Mouse (Mus musculus): Measurements from ENCODE around the gene Chmp6. TPM values are rescaled to one million over a fixed set of nuclear protein-coding genes. Genes with fewer than 3 reads are reported as not detected.

Gene Chmp6
- polyA plus RNA-seq, 1 experiment from 2014 or later = 105 TPM

- Histone ChIP-seq H3K36me3 (no peaks in the 10 kb centered on the region), H3K4me1 (peaks cover 68% of the 10 kb centered on the region), H3K27me3 (replicated peaks) (no peaks in the 10 kb centered on the region), H3K9ac (replicated peaks) (0 out of 2 replicates have a peak overlapping the region, but pooled peaks have one; percentile 21), H3K9me3 (replicated peaks) (no peaks in the 10 kb centered on the region), H3K4me2 (no peak overlapping the region), H3K27ac (replicated peaks) (no peak overlapping the region), H3K4me3 (replicated peaks) (no peak overlapping the region)
- WGBS = 48% methylated on average over 8 of the region's 8 CpGs
- ATAC-seq (ENCODE audit: low FRiP score) = no peak
These were observed 26.0 kb downstream of the Chmp6 start for GRCm38 (mm10) chr11:119939073-119939710.

- 77% methylated on average over 4 of the region's 4 CpGs for WGBS
- no peak for ATAC-seq (ENCODE audit: low FRiP score)
- no peaks in the 10 kb centered on the region for H3K36me3 ChIP-seq
- H3K4me3 ChIP-seq (replicated peaks) = no peak overlapping the region
- H3K9ac ChIP-seq (replicated peaks) = no peak overlapping the region
- H3K27me3 ChIP-seq (replicated peaks) = no peaks in the 10 kb centered on the region
- no peak overlapping the region for H3K4me2 ChIP-seq
- no peaks in the 10 kb centered on the region for H3K9me3 ChIP-seq (replicated peaks)
- H3K4me1 ChIP-seq = peaks cover 73% of the 10 kb centered on the region
- no peak overlapping the region for H3K27ac ChIP-seq (replicated peaks)
These were observed 26.5 kb downstream of the Chmp6 start for GRCm38 (mm10) chr11:119939711-119940106.

- Histone ChIP-seq H3K4me1 (peaks cover 77% of the 10 kb centered on the region), H3K27me3 (replicated peaks) (no peaks in the 10 kb centered on the region), H3K9ac (replicated peaks) (no peak overlapping the region), H3K4me2 (no peak overlapping the region), H3K27ac (replicated peaks) (no peak overlapping the region), H3K36me3 (no peaks in the 10 kb centered on the region), H3K4me3 (replicated peaks) (no peak overlapping the region), H3K9me3 (replicated peaks) (no peaks in the 10 kb centered on the region)
- no peak for ATAC-seq (ENCODE audit: low FRiP score)
- WGBS = 57% methylated on average over 11 of the region's 11 CpGs
These were observed 26.9 kb downstream of the Chmp6 start for GRCm38 (mm10) chr11:119940142-119940541.

- peak overlapping the region; percentile 73 for H3K4me3 ChIP-seq (replicated peaks)
- 3% methylated on average over 8 of the region's 8 CpGs for WGBS
- H3K9me3 ChIP-seq (replicated peaks) = no peaks in the 10 kb centered on the region
- peak overlapping the region; percentile 83; the same call in 1 of the 2 replicates for H3K27ac ChIP-seq (replicated peaks)
- 0 out of 2 replicates have a peak, but pooled peaks cover 4% of the 10 kb centered on the region for H3K27me3 ChIP-seq (replicated peaks)
- H3K4me2 ChIP-seq = peak overlapping the region; percentile 97
- no peaks in the 10 kb centered on the region for H3K36me3 ChIP-seq
- H3K9ac ChIP-seq (replicated peaks) = peak overlapping the region; percentile 62
- no peak for ATAC-seq (ENCODE audit: low FRiP score)
- peaks cover 73% of the 10 kb centered on the region for H3K4me1 ChIP-seq
These were observed 28.6 kb downstream of the Chmp6 start for GRCm38 (mm10) chr11:119941794-119942193.

- ATAC-seq (ENCODE audit: low FRiP score) = peak; percentile 39; the same call in 1 of the 2 replicates
These were observed 29.0 kb downstream of the Chmp6 start for GRCm38 (mm10) chr11:119942201-119942726.

GRCm38 (mm10) chr11:119942727-119943427 is 29.6 kb downstream of the Chmp6 start, which contains the start of gene Baiap2:
Gene Baiap2, plus strand, starts transcription at chr11:119942763.
- 0 out of 2 replicates have a peak, but pooled peaks cover 4% of the 10 kb centered on the region for H3K27me3 ChIP-seq (replicated peaks)
- no peaks in the 10 kb centered on the region for H3K9me3 ChIP-seq (replicated peaks)
- peak; percentile 96 for ATAC-seq (ENCODE audit: low FRiP score)
- peak within 1 kb of the TSS; percentile 76 for H3K9ac ChIP-seq (replicated peaks)
- peaks cover 67% of the 10 kb centered on the region for H3K4me1 ChIP-seq
- peak within 1 kb of the TSS; percentile 97 for H3K4me2 ChIP-seq
- H3K36me3 ChIP-seq = no peaks in the 10 kb centered on the region
- peak within 1 kb of the TSS; percentile 73 for H3K4me3 ChIP-seq (replicated peaks)
- H3K27ac ChIP-seq (replicated peaks) = peak within 1 kb of the TSS; percentile 83
- under 1% methylated on average over 53 of the region's 79 CpGs for WGBS

More at GRCm38 (mm10) chr11:119942201-119942726, 29.0 kb downstream of the Chmp6 start:
- H3K9ac ChIP-seq (replicated peaks) = peak overlapping the region; percentile 62
- H3K9me3 ChIP-seq (replicated peaks) = no peaks in the 10 kb centered on the region
- peak overlapping the region; percentile 73 for H3K4me3 ChIP-seq (replicated peaks)
- no peaks in the 10 kb centered on the region for H3K36me3 ChIP-seq
- peak overlapping the region; percentile 97 for H3K4me2 ChIP-seq
- H3K4me1 ChIP-seq = peaks cover 69% of the 10 kb centered on the region
- WGBS = under 1% methylated on average over 42 of the region's 43 CpGs
- H3K27me3 ChIP-seq (replicated peaks) = 0 out of 2 replicates have a peak, but pooled peaks cover 4% of the 10 kb centered on the region
- H3K27ac ChIP-seq (replicated peaks) = peak overlapping the region; percentile 83

- ATAC-seq (ENCODE audit: low FRiP score) = peak; percentile 26
- peak overlapping the region; percentile 97 for H3K4me2 ChIP-seq
- 0 out of 2 replicates have a peak, but pooled peaks cover 4% of the 10 kb centered on the region for H3K27me3 ChIP-seq (replicated peaks)
- H3K27ac ChIP-seq (replicated peaks) = peak overlapping the region; percentile 60
- H3K9me3 ChIP-seq (replicated peaks) = no peaks in the 10 kb centered on the region
- H3K4me3 ChIP-seq (replicated peaks) = peak overlapping the region; percentile 73
- 4% methylated on average over 32 of the region's 32 CpGs for WGBS
- peak overlapping the region; percentile 76 for H3K9ac ChIP-seq (replicated peaks)
- H3K36me3 ChIP-seq = no peaks in the 10 kb centered on the region
- H3K4me1 ChIP-seq = peaks cover 68% of the 10 kb centered on the region
These were observed 30.3 kb downstream of the Chmp6 start for GRCm38 (mm10) chr11:119943428-119943988.

- H3K27ac ChIP-seq (replicated peaks) = no peak overlapping the region; the same call in 1 of the 2 replicates
- 90% methylated on average over 7 of the region's 7 CpGs for WGBS
These were observed 32.1 kb downstream of the Chmp6 start for GRCm38 (mm10) chr11:119945343-119945742.

GRCm38 (mm10) chr11:119947426-119947825 is 34.2 kb downstream of the Chmp6 start:
- 100% methylated on average over 1 of the region's 1 CpGs for WGBS
- no peak for ATAC-seq (ENCODE audit: low FRiP score)
- H3K9me3 ChIP-seq (replicated peaks) = no peaks in the 10 kb centered on the region

More at GRCm38 (mm10) chr11:119945343-119945742, 32.1 kb downstream of the Chmp6 start:
- ATAC-seq (ENCODE audit: low FRiP score) = no peak
- Histone ChIP-seq H3K9me3 (replicated peaks) (no peaks in the 10 kb centered on the region), H3K36me3 (no peaks in the 10 kb centered on the region), H3K4me3 (replicated peaks) (no peak overlapping the region), H3K4me2 (peak overlapping the region; percentile 97), H3K27me3 (replicated peaks) (0 out of 2 replicates have a peak, but pooled peaks cover 4% of the 10 kb centered on the region), H3K4me1 (peaks cover 54% of the 10 kb centered on the region), H3K9ac (replicated peaks) (no peak overlapping the region)

GRCm38 (mm10) chr11:119947897-119948296 is 34.7 kb downstream of the Chmp6 start:
- H3K4me2 ChIP-seq = no peak overlapping the region
- 0 out of 2 replicates have a peak, but pooled peaks cover 4% of the 10 kb centered on the region for H3K27me3 ChIP-seq (replicated peaks)
- H3K36me3 ChIP-seq = no peaks in the 10 kb centered on the region
- ATAC-seq (ENCODE audit: low FRiP score) = no peak
- no peak overlapping the region for H3K27ac ChIP-seq (replicated peaks)
- H3K4me3 ChIP-seq (replicated peaks) = no peak overlapping the region
- no peaks in the 10 kb centered on the region for H3K9me3 ChIP-seq (replicated peaks)
- peaks cover 47% of the 10 kb centered on the region for H3K4me1 ChIP-seq
- no peak overlapping the region for H3K9ac ChIP-seq (replicated peaks)
- WGBS = 74% methylated on average over 2 of the region's 2 CpGs

More at GRCm38 (mm10) chr11:119947426-119947825, 34.2 kb downstream of the Chmp6 start:
- Histone ChIP-seq H3K36me3 (no peaks in the 10 kb centered on the region), H3K4me3 (replicated peaks) (no peak overlapping the region), H3K4me1 (peaks cover 44% of the 10 kb centered on the region), H3K27ac (replicated peaks) (no peak overlapping the region), H3K4me2 (no peak overlapping the region), H3K27me3 (replicated peaks) (0 out of 2 replicates have a peak, but pooled peaks cover 4% of the 10 kb centered on the region), H3K9ac (replicated peaks) (no peak overlapping the region)

- no peak overlapping the region for H3K4me2 ChIP-seq
- H3K9me3 ChIP-seq (replicated peaks) = no peaks in the 10 kb centered on the region
- H3K27me3 ChIP-seq (replicated peaks) = 0 out of 2 replicates have a peak, but pooled peaks cover 4% of the 10 kb centered on the region
- no peak overlapping the region for H3K9ac ChIP-seq (replicated peaks)
- ATAC-seq (ENCODE audit: low FRiP score) = no peak
- H3K36me3 ChIP-seq = no peaks in the 10 kb centered on the region
- no peak overlapping the region for H3K27ac ChIP-seq (replicated peaks)
- no peak overlapping the region for H3K4me3 ChIP-seq (replicated peaks)
- peaks cover 47% of the 10 kb centered on the region for H3K4me1 ChIP-seq
- 72% methylated on average over 4 of the region's 4 CpGs for WGBS
These were observed 35.1 kb downstream of the Chmp6 start for GRCm38 (mm10) chr11:119948305-119948704.

Measured in neural tube, embryonic 15.5 days (tissue).